Mouse (Mus musculus): ENCODE measurements around the gene Rnf224.

- TF ChIP-seq CTCF (IDR thresholded peaks at IDR 0.05; ENCODE audit: low read depth) (no peak), EP300 (optimal IDR thresholded peaks at IDR 0.05) (no peak)
Observed at GRCm38 (mm10) chr2:25234050-25234449, 2.5 kb downstream of the Rnf224 start, which contains the start of gene Slc34a3.

All from stomach, postnatal 0 days (tissue).